Mouse (Mus musculus): ENCODE results near the gene Thap4.

DNA sequence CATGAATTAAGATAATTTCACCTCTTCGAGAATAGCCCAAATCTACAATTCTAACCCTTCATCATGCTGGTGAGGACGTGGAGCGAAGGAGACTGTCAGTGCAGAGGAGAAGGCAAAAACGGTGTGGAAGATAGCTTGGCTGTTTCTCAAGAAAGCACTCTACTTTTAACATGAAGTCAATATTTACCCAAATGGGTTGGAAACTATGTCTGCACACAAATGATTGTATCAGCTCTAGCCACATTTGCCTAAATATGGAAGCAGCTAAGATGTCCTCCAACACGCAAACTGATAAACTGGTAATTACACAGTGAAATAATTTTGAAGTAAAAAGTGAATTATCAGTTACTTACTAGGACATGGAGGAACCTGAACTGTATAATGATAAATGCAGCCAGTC is 48.1 kb upstream of the Thap4 start:
- TF ChIP-seq CTCF (IDR thresholded peaks at IDR 0.05; ENCODE audit: low read depth) (no peak), EP300 (IDR thresholded peaks at IDR 0.05; ENCODE audit: low read depth) (peak; percentile 58; the same call in 1 of the 2 replicates)
